Mouse (Mus musculus): ENCODE measurements around the gene Aff1. TPM values are rescaled to one million over a fixed set of nuclear protein-coding genes. Genes with fewer than 3 reads are reported as not detected.

The Aff1 gene
- polyA plus RNA-seq, 2 experiments, result 7.0 to 17.1 TPM

DNA sequence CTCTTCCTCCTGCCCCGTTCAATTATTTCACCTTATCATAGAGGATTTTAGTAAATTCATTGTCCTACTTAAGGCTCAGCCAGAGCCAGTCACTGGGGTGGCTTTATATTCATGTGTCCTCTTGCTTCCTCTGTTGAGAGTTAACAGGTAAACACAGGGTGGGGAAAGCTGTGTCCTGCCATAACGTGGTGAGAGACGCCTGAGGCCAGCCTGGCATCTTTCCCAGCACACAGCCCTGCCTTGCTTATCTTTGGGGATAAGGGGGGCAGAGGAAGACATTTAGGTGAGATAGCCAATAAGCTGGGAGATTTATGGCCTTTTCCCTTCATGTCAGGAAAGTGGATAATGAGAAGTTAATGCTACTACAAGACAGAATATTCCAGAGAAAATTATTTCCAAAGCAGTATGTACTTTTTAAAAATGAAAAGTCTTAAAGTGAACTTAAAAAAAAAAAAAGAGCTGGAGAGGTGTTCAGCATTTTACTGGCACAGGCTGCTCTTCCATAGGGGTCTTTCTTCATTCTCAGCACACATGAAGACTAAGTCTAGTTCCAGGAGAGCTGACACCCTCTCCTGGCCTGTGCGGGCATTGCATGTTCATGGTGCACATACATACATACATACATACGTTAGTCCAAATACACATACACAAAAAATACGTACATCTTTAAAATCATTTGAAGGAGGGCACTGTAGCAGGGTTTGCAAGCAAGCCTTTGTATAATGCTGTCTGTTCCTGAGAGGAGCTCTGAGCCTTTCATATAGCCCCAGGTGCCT, 78.5 kb downstream of the Aff1 start:
- TF ChIP-seq EP300 (IDR thresholded peaks at IDR 0.05; ENCODE audit: low read depth) (no peak), CTCF (IDR thresholded peaks at IDR 0.05; ENCODE audit: low read depth) (peak; percentile 53)
- Histone ChIP-seq H3K4me2 (ENCODE audit: low read depth) (peak overlapping the region; percentile 62), H3K4me1 (replicated peaks; ENCODE audit: control insufficient read depth in 2 of 2, insufficient read depth in 2 of 2, low read length in 1 of 2) (peaks cover 86 to 90% of the 10 kb centered on the region in 2 experiments), H3K27ac (peak overlapping the region; percentile 73), H3K9ac (replicated peaks) (no peak overlapping the region), H3K4me3 (ENCODE audit: insufficient read depth in 1 of 2, low read depth in 2 of 2, low read length in 2 of 2) (no peak overlapping the region), H3K36me3 (replicated peaks; ENCODE audit: control insufficient read depth, insufficient read depth, low read depth) (peaks cover 9% of the 10 kb centered on the region), H3K27me3 (ENCODE audit: control insufficient read depth, insufficient read depth, low read length) (no peaks in the 10 kb centered on the region), H3K9me3 (ENCODE audit: control insufficient read depth, low read length) (peaks cover 5% of the 10 kb centered on the region)
- ATAC-seq (ENCODE audit: insufficient read depth) (no peak), DNase-seq (ENCODE audit: low read depth in 3 of 3, low spot score in 3 of 3) (no peak)
- WGBS (ENCODE audit: insufficient replicate concordance), result 51% methylated on average over 6 of the region's 6 CpGs

DNA sequence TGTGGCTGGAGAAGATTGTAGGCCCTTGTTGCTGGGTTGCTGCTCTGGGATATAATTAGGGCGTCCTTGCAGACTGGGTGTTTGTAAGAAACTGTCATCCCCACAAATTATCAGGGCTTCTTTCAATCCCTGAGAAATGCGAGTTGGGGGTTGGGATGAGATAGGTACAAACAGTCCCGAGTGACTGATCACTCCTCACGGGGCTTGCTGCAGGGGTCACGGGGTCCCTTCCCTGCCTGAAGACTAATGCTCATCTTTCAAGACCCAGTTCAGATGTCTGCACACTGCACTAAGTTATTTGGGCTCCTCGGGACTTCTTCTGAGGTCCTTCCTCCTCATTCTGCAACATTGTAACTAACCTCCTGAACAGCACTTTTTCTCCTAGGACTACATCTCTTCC, 79.2 kb downstream of the Aff1 start:
- DNase-seq (ENCODE audit: low read depth in 3 of 3, low spot score in 3 of 3) (no peak), ATAC-seq (ENCODE audit: insufficient read depth) (no peak)
- Histone ChIP-seq H3K4me3 (ENCODE audit: insufficient read depth in 1 of 2, low read depth in 2 of 2, low read length in 2 of 2) (no peak overlapping the region), H3K4me2 (ENCODE audit: low read depth) (no peak overlapping the region), H3K36me3 (replicated peaks; ENCODE audit: control insufficient read depth, insufficient read depth, low read depth) (peaks cover 3% of the 10 kb centered on the region; the same call in 1 of the 2 replicates), H3K27me3 (ENCODE audit: control insufficient read depth, insufficient read depth, low read length) (no peaks in the 10 kb centered on the region), H3K4me1 (replicated peaks; ENCODE audit: control insufficient read depth in 2 of 2, insufficient read depth in 2 of 2, low read length in 1 of 2) (peaks cover 80 to 85% of the 10 kb centered on the region in 2 experiments), H3K9me3 (ENCODE audit: control insufficient read depth, low read length) (no peaks in the 10 kb centered on the region), H3K27ac (no peak overlapping the region; the same call in 1 of the 2 replicates), H3K9ac (replicated peaks) (no peak overlapping the region)
- WGBS (ENCODE audit: insufficient replicate concordance), result 73% methylated on average over 6 of the region's 6 CpGs
- no peak for TF ChIP-seq EP300 (IDR thresholded peaks at IDR 0.05; ENCODE audit: low read depth)

DNA sequence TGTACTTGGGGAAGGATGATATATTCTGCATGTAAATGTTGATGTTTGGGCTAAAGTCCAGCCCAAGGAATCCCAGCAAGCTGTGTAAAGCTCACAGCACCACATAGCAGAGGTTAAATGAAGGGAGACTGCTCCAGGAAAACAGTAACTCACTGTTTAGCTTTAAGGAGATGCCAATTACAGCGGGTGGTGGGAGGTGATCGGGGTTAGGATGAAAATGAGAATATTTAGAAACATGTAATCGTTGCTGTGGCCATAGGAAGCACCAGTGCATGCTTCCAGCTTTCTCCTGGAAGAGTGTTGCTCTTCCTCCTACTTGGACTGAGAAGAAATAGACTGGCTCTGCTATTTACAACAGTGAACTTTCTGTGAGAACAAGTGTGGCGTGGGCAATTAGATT, 80.1 kb downstream of the Aff1 start:
- DNase-seq (ENCODE audit: low read depth in 3 of 3, low spot score in 3 of 3) (no peak), ATAC-seq (ENCODE audit: insufficient read depth) (no peak)
- H3K36me3 ChIP-seq (replicated peaks; ENCODE audit: control insufficient read depth, insufficient read depth, low read depth), result peaks cover 3% of the 10 kb centered on the region; the same call in 1 of the 2 replicates
- H3K4me2 ChIP-seq (ENCODE audit: low read depth), result peak overlapping the region; percentile 11; the same call in 1 of the 2 replicates
- H3K4me1 ChIP-seq (replicated peaks; ENCODE audit: control insufficient read depth in 2 of 2, insufficient read depth in 2 of 2, low read length in 1 of 2), result peaks cover 77 to 82% of the 10 kb centered on the region in 2 experiments
- no peak overlapping the region; the same call in 1 of the 2 replicates for H3K9ac ChIP-seq (replicated peaks)
- no peaks in the 10 kb centered on the region for H3K27me3 ChIP-seq (ENCODE audit: control insufficient read depth, insufficient read depth, low read length)
- no peak overlapping the region; the same call in none of the 2 replicates for H3K27ac ChIP-seq
- no peak for TF ChIP-seq EP300 (IDR thresholded peaks at IDR 0.05; ENCODE audit: low read depth)
- TF ChIP-seq CTCF (IDR thresholded peaks at IDR 0.05; ENCODE audit: low read depth), result no peak
- H3K4me3 ChIP-seq (ENCODE audit: insufficient read depth in 1 of 2, low read depth in 2 of 2, low read length in 2 of 2), result no peak overlapping the region
- H3K9me3 ChIP-seq (ENCODE audit: control insufficient read depth, low read length), result no peaks in the 10 kb centered on the region
- WGBS (ENCODE audit: insufficient replicate concordance), result 54% methylated on average over 4 of the region's 4 CpGs

DNA sequence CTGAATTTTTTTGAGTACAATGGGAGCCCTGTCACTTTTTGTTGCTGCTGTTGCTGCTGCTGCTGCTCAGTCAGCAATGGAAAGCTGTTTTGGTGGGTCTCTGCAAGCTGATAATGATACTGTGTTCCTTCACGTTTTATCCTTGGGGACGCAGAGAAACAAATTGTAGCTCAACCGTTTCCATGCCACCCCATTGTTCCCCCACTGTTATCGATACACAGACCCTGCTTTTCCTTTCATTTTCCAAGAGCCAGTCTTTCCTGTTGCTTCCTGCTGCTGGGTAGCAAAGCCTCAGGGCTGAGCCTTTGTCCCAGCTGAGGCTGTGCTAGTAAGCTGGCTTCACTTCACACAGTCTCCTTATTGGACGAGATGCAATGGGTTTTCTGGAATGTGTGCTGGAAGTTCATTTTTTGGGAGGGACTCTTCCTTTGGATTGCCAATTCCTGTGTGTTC, 81.0 kb downstream of the Aff1 start:
- no peaks in the 10 kb centered on the region for H3K27me3 ChIP-seq (ENCODE audit: control insufficient read depth, insufficient read depth, low read length)
- H3K36me3 ChIP-seq (replicated peaks; ENCODE audit: control insufficient read depth, insufficient read depth, low read depth), result no peaks in the 10 kb centered on the region; the same call in 1 of the 2 replicates
- no peak overlapping the region for H3K4me3 ChIP-seq (ENCODE audit: insufficient read depth in 1 of 2, low read depth in 2 of 2, low read length in 2 of 2)
- no peaks in the 10 kb centered on the region for H3K9me3 ChIP-seq (ENCODE audit: control insufficient read depth, low read length)
- DNase-seq (ENCODE audit: low read depth in 3 of 3, low spot score in 3 of 3) (no peak), ATAC-seq (ENCODE audit: insufficient read depth) (no peak)
- H3K9ac ChIP-seq (replicated peaks), result no peak overlapping the region
- H3K27ac ChIP-seq, result peak overlapping the region; percentile 28
- peaks cover 75 to 79% of the 10 kb centered on the region in 2 experiments for H3K4me1 ChIP-seq (replicated peaks; ENCODE audit: control insufficient read depth in 2 of 2, insufficient read depth in 2 of 2, low read length in 1 of 2)
- TF ChIP-seq EP300 (IDR thresholded peaks at IDR 0.05; ENCODE audit: low read depth), result no peak
- no peak for TF ChIP-seq CTCF (IDR thresholded peaks at IDR 0.05; ENCODE audit: low read depth)
- WGBS (ENCODE audit: insufficient replicate concordance), result 29% methylated on average over 5 of the region's 5 CpGs
- peak overlapping the region; percentile 11 for H3K4me2 ChIP-seq (ENCODE audit: low read depth)

DNA sequence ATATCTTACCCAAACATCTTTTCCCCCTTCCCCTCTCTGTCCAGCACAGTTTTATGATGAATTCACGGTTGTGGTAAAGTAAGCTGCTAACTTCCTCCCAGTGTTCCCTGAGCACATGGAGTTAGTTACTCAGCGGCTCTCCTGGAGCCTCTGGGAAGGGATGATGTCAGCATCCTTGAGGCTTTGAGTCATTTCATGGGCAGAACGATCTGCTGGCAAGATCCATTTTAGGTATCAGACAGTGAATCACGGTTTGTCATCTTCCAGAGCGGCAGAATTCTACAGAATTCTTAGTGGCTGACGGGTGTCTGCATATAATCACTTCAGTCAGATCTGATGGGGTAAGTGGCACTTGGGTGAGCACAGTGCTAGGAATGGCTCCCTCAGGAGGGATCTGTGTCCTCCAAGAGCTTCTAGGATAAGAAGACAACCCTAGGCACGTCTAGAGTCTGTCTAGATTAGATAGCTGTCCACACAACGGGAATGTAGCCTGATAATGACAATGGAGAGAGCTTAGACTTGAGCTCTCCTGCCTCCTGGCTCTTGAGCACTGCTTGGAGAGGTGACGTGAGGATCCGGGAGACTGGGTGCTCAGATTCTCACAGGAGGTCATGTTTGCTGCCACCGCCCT, 82.6 kb downstream of the Aff1 start:
- no peak overlapping the region; the same call in 1 of the 2 replicates for H3K4me2 ChIP-seq (ENCODE audit: low read depth)
- H3K4me3 ChIP-seq (ENCODE audit: insufficient read depth in 1 of 2, low read depth in 2 of 2, low read length in 2 of 2), result no peak overlapping the region
- TF ChIP-seq EP300 (IDR thresholded peaks at IDR 0.05; ENCODE audit: low read depth) (peak; percentile 64), CTCF (IDR thresholded peaks at IDR 0.05; ENCODE audit: low read depth) (no peak)
- no peaks in the 10 kb centered on the region; the same call in 1 of the 2 replicates for H3K36me3 ChIP-seq (replicated peaks; ENCODE audit: control insufficient read depth, insufficient read depth, low read depth)
- no peaks in the 10 kb centered on the region for H3K9me3 ChIP-seq (ENCODE audit: control insufficient read depth, low read length)
- DNase-seq (ENCODE audit: low read depth in 3 of 3, low spot score in 3 of 3), result no peak
- H3K27me3 ChIP-seq (ENCODE audit: control insufficient read depth, insufficient read depth, low read length), result no peaks in the 10 kb centered on the region
- H3K27ac ChIP-seq, result no peak overlapping the region; the same call in 1 of the 2 replicates
- WGBS (ENCODE audit: insufficient replicate concordance), result 30% methylated on average over 11 of the region's 11 CpGs
- peak; percentile 59 for ATAC-seq (ENCODE audit: insufficient read depth)
- H3K9ac ChIP-seq (replicated peaks), result no peak overlapping the region
- peaks cover 60 to 80% of the 10 kb centered on the region in 2 experiments for H3K4me1 ChIP-seq (replicated peaks; ENCODE audit: control insufficient read depth in 2 of 2, insufficient read depth in 2 of 2, low read length in 1 of 2)

Measured in liver, embryonic 14.5 days (tissue).